Mouse (Mus musculus): ENCODE data around the gene Cntnap5b. TPM values are rescaled to one million over a fixed set of nuclear protein-coding genes. Genes with fewer than 3 reads are reported as not detected.
A peak's percentile ranks its signal among the peaks of the same experiment; 100 is the strongest.
"Not testable (repeated sequence)": the region's sequence is repeated elsewhere in the genome, so short reads cannot be mapped to it uniquely, and the experiment has no call there.

Cntnap5b gene
- total RNA-seq (2021) = 10 to 100 TPM; 17.1 to 17.3 TPM
- long read RNA-seq, experiment 1, partial matches to known transcripts = 3 of 6 reads
- long read RNA-seq, experiment 1, other reads (novel, unspliced or antisense) = 3 of 6 reads
- long read RNA-seq, experiment 2, partial matches to known transcripts = 2 of 2 reads
- long read RNA-seq, experiment 2, other reads (novel, unspliced or antisense) = 0 of 2 reads

DNA sequence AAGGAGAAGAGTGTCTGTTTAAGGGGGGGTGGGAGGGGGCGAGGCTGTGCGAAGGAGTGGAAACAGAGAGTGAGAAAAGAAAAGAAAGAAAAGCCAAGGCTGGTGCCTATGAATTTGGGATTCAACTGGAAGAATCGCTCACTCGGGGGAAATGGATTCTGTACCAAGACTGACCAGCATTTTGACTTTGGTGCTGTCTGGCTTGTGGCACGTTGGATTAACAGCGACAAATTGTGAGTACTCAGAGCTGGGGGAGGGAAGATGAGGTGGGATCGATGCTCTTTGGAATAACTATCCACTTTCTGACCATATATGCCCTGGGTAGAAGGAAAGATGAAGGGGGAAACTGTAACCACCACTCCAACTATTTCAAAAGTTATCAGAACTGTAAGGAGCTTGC is at the start of gene Cntnap5b:
TSS of gene Cntnap5b (plus strand) at position 152 of the 400 bp plus-strand sequence.
- DNase-seq (ENCODE audit: low spot score in 2 of 2) = no peak

GRCm38 (mm10) chr1:99759996-99760395 is 12.6 kb upstream of the Cntnap5b start:
- no peak for DNase-seq (ENCODE audit: low spot score in 2 of 2)
- intact Hi-C loops (cut with DNase I) = no loop called here

More for the DNA sequence above, at the start of gene Cntnap5b:
- intact Hi-C loops (cut with DNase I) = no loop called here

GRCm38 (mm10) chr1:99772183-99772582 is 382 bp upstream of the Cntnap5b start:
- DNase-seq (ENCODE audit: low spot score in 2 of 2) = peak; percentile 34 to 69
- intact Hi-C loops (cut with DNase I) = no loop called here

- intact Hi-C loops (cut with DNase I) = no loop called here
- DNase-seq (ENCODE audit: low spot score in 2 of 2) = peak; percentile 63 to 71
Observed at GRCm38 (mm10) chr1:99774144-99774543, 1.6 kb downstream of the Cntnap5b start.

DNA sequence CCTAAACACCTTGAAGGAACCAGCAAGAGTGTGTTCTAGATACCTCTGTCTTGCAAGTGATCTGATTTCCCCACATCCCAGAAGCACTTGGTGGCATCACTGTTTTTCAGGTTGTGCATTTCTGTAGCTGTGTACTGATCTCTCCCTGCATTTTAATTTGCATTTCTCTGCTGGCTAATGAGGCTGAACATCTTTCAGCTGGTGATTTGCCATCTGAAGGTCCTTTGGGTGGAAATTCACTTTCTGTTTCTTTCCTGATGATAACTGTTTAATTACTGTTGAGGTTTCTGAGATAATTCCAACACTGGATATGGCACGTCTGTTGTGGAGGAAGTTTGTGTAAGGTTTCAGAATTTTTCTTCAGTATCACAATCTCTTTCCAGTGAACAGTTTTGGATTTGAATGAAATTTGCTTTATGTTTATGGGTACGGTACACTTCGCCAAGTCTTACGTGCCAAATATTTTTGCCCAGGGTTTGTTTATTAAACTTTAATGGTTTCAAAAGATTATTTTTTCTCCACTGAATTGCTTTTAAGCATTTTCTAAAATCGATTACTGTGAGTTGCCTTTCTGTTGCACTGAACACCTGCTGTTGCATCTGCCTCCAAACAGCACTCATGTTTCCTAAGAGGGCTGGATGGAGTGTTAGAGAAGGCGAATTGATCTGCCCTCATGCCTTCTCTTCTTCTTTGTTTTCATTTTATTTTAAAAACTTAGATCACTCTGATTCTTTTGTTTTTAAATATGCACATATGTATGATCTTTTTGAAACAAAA is 41.0 kb downstream of the Cntnap5b start:
- intact Hi-C loops (cut with DNase I) = no loop called here
- DNase-seq (ENCODE audit: low spot score in 2 of 2) = no peak

- intact Hi-C loops (cut with DNase I) = no loop called here
Observed at GRCm38 (mm10) chr1:99872344-99872743, 99.8 kb downstream of the Cntnap5b start.

GRCm38 (mm10) chr1:99907774-99908173 is 135.2 kb downstream of the Cntnap5b start:
- no peak for DNase-seq (ENCODE audit: low spot score in 2 of 2)
- intact Hi-C loops (cut with DNase I) = no loop called here

More at GRCm38 (mm10) chr1:99872344-99872743, 99.8 kb downstream of the Cntnap5b start:
- no peak for DNase-seq (ENCODE audit: low spot score in 2 of 2)

DNA sequence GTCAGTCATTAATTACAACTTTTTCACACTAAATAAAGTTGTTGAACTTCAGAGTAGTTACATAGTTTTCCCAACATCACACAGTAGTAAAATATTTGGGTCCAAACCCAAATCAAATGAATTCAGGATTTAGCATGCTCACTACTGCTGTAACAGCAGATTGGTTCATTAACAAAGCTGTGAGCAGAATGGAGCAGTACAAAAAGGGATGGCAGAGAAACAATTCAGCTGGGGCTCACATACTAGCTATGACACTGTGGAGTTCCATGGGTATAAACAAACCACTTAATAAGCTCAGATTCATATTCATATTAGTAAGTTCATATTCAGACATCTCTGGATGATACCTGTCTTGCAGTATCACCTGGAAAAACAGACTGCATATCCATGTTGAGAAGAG is 170.9 kb downstream of the Cntnap5b start:
- intact Hi-C loops (cut with DNase I) = no loop called here
- no peak for DNase-seq (ENCODE audit: low spot score in 2 of 2)

DNA sequence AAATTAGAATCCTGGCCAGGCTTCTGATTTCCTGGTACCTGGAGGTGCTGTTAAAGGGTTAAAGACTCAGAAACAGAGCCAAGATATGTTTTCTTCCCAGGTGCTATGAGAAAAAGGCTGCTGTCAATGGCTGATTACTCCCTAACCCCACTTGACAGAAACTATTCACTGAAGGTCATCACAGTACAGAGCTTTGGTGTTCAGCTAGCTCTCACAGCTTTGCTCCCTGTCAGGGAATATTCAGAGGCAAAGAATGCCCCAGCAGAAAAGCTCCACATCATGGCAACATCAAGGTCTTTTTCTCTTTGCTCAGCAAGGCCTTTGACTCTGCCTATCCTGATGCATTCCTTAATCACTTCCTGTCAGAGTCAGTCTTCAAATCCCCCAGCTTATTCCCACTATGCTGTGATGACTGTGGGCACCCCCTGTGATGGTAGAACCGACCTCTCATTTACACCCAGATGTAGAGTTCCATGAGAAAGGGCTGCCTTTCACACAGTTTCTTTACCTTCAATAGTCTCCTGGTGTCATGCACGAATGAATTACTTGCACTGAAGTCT is 186.9 kb downstream of the Cntnap5b start:
- intact Hi-C loops (cut with DNase I) = no loop called here
- DNase-seq (ENCODE audit: low spot score in 2 of 2) = no peak

GRCm38 (mm10) chr1:99967300-99968089 is 194.9 kb downstream of the Cntnap5b start:
- no peak for DNase-seq (ENCODE audit: low spot score in 2 of 2)
- intact Hi-C loops (cut with DNase I) = no loop called here

DNA sequence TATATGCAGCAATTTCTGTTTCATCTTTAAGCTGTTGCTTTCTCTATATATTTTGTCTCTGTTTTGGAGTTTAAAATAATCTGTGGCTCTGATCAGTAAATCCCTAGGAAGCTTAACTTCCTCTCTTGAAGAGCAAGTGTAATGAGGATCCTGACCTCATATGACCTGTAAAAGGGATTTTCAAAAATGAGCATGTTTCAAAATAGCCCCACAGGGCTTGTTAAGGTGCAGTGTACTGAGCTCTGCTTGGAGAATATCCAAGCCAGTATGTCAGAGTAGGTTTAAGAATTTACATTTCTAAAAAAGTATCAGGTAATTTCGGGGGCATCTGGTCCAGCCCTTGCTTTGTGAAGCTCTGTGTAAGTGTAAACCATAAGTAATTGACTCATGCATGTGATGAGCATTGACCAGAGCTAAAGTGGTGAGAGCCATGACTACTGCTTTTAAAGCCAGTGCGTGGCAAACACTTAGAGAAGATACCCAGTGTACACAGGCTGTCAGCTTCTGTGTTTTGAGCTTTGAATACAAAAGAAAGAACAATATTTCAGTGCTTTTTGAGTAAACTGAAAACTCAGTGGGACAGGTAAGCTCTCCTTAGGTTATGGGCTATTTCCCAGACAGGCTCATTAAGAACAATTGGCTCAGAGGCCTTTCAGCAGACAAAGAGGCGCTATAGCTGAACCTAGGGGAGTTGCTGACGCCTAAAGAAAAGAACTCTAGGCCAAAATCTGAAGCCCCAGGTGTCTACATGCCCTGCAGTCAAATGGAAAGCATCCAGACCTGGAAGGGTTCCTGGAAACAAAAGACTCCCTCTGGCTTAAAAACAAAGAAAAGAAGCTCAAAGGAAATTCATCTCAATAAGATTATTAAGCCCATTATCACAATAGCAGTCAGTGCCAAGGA is 197.9 kb downstream of the Cntnap5b start:
- intact Hi-C loops (cut with DNase I) = no loop called here
- no peak for DNase-seq (ENCODE audit: low spot score in 2 of 2)

- DNase-seq (ENCODE audit: low spot score in 2 of 2); intact Hi-C loops (cut with DNase I): not testable (repeated sequence)
Observed at GRCm38 (mm10) chr1:100001226-100001625, 228.7 kb downstream of the Cntnap5b start.

DNA sequence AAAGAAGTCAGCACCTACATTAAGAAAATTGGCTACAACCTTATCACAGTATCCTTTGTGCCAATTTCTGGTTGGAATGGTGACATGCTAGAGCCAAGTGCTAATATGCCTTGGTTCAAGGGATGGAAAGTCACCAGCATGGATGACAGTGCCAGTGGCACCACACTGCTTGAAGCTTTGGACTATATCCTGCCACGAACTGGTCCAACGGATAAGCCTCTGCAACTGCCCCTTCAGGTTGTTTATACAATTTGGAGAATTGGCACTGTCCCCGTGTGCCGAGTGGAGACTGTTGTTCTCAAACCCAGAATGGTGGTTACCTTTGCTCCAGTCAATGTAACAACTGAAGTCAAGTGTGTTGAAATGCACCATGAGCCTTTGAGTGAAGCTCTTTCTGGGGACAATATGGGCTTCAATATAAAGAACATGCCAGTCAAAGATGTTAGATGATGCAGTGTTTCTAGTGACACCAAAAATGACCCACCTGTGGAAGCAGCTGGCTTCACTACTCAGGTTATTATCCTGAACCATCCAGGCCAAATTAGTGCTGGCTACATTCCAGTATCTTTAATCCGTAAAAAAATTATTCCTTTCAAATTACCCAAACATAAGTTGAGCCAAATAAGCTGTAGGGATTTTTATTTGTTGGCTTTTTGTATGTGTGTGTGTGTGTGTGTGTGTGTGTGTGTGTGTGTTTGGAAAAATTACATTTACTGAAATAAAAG is 233.6 kb downstream of the Cntnap5b start:
- no peak for DNase-seq (ENCODE audit: low spot score in 2 of 2)

GRCm38 (mm10) chr1:100041808-100042207 is 269.2 kb downstream of the Cntnap5b start:
- no peak for DNase-seq (ENCODE audit: low spot score in 2 of 2)
- intact Hi-C loops (cut with DNase I) = no loop called here

More for the DNA sequence above, 233.6 kb downstream of the Cntnap5b start:
- intact Hi-C loops (cut with DNase I) = no loop called here

DNA sequence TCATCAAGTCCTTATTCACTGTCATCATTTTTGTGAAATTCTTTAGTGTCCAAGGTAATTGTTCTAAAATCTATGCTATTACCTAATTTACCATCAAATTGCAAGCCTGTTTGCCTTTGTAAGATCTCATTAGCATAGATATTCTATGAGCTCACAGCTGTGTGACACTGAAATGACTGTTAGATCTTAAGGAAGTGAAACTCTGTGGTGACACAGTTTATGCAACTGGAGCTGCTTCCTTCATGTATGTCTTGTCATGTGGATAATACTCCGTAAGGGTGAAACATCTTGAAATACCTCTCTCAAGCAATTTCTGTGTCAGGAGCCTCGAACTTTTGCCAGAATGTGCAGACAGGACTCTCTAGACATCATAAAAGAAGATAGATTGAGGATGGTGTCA is 307.2 kb downstream of the Cntnap5b start:
- no peak for DNase-seq (ENCODE audit: low spot score in 2 of 2)
- intact Hi-C loops (cut with DNase I) = no loop called here

DNA sequence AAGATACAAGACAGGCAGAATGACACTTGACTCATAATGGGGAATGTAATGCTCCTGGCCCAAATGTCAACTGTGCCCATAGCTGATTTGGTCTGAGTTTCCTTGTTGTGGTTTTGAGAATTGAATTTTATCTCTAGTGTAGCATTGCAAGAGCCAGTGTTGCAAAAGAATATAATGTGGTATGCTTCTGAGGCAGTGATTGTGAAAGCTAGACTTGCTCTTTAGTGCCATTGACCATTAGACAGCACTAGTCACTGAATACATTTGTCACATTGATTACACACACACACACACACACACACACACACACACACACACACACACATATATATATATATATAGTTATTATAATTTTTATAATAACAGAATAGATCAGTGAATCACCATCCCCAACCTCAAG is 328.0 kb downstream of the Cntnap5b start:
- intact Hi-C loops (cut with DNase I) = no loop called here
- no peak for DNase-seq (ENCODE audit: low spot score in 2 of 2)

- no peak for DNase-seq (ENCODE audit: low spot score in 2 of 2)
- intact Hi-C loops (cut with DNase I) = no loop called here
Observed at GRCm38 (mm10) chr1:100101017-100101416, 328.5 kb downstream of the Cntnap5b start.

DNA sequence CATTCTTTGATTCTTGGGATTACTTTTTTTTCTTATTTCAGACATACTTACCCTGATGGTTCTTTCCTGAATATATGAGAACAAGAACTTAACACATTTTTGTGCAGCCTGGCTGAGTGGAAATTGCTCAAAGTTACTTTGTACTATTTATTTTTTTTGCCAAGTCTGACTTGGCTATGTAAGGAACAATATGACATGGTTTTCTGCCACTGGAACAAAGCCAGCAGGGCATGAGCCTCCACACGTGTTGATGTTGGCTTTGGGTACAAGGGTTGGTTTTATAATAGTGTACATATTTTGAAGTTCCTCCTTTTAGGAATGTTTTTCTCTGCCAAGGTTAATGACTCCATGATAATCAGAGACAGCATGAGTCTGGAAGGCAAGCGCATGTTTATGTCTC is 331.8 kb downstream of the Cntnap5b start:
- intact Hi-C loops (cut with DNase I) = no loop called here
- DNase-seq (ENCODE audit: low spot score in 2 of 2) = no peak
